Mouse (Mus musculus) testis, postnatal 14 days (tissue): ENCODE measurements around the gene Adam8.

Experiments
- DNase-seq: peaks from one replicate; pipeline ENCODE4 v3.0.0; 2021; ENCODE audit warnings: low spot score

Adam8 gene

DNA sequence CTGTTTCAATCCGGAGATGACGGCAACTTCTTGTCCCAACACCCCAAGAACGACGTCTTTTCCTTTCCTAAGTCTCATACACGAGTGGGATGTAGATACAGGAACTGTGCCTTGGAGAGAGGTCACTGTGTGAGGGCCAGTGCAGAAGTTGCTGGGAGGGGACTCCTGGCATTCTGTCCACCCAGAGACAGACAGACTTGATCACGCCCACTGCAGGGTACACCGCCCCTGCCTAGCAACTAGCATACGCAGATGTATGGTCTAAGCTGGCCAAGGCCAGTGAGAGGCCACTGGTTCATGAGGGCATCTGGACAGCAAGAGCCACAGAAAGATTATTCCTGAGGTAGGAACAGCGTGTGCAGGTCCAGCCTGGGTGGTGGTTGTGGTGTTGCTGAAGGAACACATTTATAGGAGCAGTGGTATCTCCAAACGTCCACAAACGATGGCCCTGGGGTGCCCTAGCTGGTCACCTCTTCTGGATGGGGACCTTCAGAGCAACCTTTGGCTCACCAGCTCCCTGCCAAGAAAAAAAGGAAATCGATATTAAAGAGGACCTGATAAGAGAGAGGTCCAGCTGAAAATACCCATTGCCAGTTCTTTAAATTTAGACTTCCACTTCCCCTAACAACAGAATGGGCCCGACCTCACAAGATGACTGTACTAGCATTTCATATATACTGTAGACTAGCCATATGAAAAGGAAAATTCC is 13.2 kb downstream of the Adam8 start:
- no peak for DNase-seq

DNA sequence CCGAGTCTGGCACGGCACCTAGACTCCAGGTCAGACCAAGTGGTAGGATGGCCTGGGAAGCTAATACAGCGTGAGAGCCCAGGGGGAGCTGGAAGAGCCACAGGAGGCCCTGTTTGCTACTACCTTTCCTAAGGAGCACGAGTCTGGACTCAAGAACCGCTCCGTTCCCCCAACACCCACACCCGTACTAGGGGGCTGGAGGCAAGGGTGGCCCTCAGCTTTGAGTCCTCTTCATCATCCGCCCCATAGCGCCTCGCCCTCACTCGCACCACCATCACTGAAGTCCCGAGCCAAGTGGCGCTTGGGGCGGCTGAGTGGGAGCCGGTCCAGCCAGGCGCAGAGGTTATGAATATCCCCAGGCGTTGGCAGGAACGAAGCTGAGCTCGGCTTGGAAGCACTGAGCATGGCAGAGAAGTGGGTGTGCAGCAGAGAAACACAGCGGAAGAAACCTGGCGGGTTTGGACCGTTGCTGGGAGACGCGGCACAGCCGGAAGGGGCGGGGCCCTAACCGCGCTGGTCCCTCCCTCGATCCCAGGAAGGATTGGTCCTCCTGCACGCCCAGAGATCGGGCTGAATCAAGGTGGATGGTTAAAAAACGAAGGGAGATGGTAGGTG is 14.0 kb downstream of the Adam8 start, which contains the start of gene 6430531B16Rik:
6430531B16Rik (minus strand) TSS at position 478 of the 615 bp plus-strand sequence.
- peak; percentile 83 for DNase-seq

DNA sequence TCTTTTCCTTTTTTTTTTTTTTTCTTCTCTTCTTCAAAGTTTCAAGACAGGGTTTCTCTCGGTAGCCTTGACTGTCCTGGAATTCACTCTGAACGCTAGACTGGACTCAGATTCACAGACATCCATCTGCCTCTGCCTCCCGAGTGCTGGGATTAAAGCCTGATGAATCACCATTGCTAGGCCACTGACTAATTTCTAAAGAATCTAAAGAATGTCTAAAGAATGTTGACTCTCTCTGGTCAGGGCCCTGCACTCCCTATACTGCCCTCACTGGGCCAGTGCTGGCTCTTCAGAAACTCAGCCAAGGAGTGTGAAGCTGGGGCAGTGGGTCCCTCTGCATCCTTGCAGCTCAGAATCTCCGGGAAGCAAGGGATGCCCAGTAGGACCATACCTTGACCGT is 16.9 kb downstream of the Adam8 start:
- no peak for DNase-seq

DNA sequence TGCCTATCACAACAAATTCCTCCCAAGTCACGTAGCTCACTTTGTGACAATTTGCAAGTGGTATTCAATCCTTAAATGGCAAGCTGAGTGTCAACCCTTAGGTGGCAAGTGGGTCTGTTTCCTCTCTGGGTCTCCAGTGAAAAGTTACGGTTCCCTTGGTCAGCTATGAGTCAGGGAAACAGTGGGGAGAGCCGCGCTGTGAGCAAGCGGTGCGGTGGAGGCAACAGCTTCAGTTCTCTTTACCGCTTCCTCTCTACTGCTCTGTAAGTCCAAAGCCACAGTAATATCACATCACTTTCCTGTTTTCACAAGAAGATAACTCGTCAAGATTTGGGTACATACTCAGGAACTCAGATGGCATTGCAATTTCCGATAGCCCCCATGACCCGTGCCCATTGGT is 18.1 kb downstream of the Adam8 start:
- DNase-seq, result no peak

GRCm38 (mm10) chr7:139972923-139973331 is 19.4 kb downstream of the Adam8 start:
- DNase-seq, result no peak

DNA sequence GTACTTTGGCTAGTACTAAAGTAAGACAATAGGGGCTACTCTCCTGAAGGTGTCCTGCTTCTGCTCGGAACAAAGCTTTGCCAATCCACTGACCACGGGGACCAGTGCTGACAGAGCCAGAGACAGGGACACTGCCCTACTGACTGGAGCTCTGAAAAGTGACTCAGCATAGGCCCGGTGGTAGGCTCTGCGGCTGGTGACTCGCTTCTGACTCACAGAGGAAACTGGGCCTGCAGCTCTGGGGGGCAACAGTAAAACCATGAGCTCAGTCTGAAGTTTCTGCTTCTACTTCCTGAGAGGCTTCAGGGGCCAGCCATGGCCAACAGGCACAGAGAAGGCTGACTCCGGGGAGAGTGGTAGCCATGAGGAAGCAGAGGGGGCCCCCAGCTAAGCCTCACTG is 20.9 kb downstream of the Adam8 start:
- no peak for DNase-seq

GRCm38 (mm10) chr7:139970979-139971378 is 21.4 kb downstream of the Adam8 start:
- no peak for DNase-seq

- no peak for DNase-seq
Measured at GRCm38 (mm10) chr7:139970216-139970919, 22.0 kb downstream of the Adam8 start.

- peak; percentile 69 for DNase-seq
Measured at GRCm38 (mm10) chr7:139969348-139970130, 22.8 kb downstream of the Adam8 start.

DNA sequence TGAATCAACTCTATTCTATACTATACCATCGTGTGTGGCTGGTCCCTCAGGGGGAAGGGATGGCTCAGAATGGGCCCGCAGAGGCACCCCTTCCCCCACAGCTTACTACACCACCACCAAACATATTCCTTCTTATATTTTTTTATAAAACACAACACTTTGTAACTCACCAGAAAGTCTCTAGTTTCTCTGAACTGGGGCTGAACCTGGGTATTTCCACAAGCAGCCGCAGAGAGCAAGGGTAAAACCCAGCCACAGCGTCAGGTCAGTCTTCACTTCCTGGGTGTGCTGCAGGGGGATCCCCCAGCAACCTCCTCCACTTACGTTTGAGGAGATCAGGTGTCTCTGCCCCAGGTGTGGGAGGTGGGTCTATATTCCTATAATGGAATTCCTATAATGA is 23.9 kb downstream of the Adam8 start:
- DNase-seq, result no peak

GRCm38 (mm10) chr7:139967175-139967574 is 25.2 kb downstream of the Adam8 start:
- DNase-seq, result no peak

DNA sequence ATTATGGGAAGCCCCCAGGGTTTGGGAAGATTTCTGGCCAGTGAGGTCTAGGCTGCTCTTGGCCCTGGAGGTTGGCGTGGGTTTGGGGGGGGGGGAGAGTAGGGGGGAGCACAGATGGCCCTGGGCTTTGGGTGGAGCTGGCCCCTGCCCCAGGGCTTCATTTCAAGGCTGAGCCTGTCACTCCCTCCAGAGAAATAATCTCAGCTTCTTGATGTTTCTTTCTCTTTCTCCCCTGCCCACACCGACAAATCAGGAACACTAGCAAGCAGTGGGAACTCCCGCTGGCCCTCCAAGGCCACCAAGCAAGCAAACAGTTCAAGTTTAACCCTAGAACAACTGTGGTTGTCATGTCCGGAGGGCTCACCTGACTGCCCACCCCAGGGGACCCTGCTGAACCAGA is 28.5 kb downstream of the Adam8 start:
- DNase-seq, result peak; percentile 75

- peak; percentile 85 for DNase-seq
Measured at GRCm38 (mm10) chr7:139961141-139961540, 31.2 kb downstream of the Adam8 start.

DNA sequence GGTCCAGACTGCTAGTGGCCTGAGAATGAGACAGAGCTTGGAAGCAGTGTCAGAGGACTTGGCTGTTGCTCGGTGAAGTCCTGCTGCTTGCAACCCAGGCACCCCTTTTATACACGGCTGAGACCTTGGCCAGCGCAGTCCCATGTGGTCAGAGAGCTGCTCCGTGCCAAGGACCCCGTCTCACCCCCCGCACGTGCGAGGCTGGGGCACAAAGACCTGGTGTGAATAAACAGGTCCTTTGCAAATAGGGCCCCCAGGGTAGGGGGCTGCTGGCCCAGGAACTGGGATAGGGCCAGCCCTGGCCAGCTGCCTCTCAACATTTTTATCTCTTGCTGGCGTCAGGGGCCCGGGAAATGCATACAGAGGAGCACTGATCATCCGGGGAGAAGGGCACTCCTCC is 34.4 kb downstream of the Adam8 start:
- DNase-seq, result peak; percentile 86

DNA sequence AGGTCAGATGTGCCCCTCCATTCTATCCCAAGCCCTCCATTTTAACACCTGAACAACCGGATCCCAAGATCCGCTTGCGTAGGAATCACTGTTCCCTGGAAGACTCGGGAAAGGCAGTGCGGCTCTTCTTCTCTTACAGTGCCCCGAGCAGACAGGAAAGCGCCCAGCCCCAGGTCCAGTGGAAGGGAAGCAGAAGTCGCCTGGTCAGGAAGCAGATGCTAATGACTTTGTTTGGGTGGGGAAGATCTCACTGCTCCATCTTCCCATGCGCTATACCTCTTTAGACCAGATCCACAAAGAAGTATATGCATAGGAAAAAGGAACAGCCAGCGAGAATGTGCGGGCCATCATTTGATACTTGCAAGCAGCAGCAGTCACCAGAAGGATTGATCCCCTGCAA is 34.9 kb downstream of the Adam8 start:
- no peak for DNase-seq

DNA sequence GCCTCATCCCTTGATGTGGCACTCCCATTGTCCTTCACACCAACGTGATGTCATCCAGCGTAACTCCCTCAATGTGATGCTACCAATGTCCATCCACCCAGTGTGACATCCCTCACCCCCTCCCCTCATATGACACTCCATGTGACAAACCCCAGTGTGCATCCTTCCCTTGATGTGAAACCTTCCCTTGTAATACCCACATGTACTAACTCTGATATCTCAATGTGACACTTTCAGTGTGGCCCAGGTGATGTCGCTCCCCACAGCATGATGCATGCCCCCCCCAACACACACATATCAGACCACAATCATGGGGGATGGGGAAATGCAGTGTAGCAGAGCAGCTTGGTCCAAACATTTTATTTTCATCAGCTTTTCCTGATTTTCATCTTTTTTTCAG is 35.7 kb downstream of the Adam8 start:
- DNase-seq, result no peak

DNA sequence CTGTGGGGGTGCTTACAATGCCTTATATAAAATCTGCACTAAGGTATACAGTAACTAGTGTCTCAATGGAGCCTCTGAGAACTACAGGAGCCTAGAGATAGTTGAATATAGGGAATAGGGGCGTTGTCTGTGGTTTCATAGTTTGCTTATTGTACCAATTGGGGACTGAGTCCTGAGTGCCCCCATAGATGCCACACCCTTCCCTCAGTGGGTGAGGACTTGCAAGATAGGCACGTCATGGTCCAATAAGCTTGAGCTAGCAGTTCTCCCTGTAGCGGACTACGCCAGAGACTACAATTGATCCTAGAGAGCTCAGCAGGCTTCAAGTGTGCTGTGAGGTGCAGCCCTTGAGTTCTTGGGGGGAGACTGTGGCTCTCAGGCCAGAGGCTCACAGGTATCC is 36.9 kb downstream of the Adam8 start:
- DNase-seq, result no peak

- no peak for DNase-seq
Measured at GRCm38 (mm10) chr7:139951991-139952633, 40.2 kb downstream of the Adam8 start.

- no peak for DNase-seq
Measured at GRCm38 (mm10) chr7:139951079-139951478, 41.3 kb downstream of the Adam8 start.

GRCm38 (mm10) chr7:139950283-139950971 is 41.9 kb downstream of the Adam8 start:
- no peak for DNase-seq

- DNase-seq, result peak; percentile 48
Measured at GRCm38 (mm10) chr7:139949893-139950282, 42.5 kb downstream of the Adam8 start.
